Mouse (Mus musculus): ENCODE results near the gene Entpd7. TPM values are rescaled to one million over a fixed set of nuclear protein-coding genes. Genes with fewer than 3 reads are reported as not detected.

The Entpd7 gene
- polyA plus RNA-seq (2012), result 2.8 and 3.0 TPM in 2 replicates

GRCm38 (mm10) chr19:43689419-43690246 is at the start of gene Entpd7:
Gene Entpd7, plus strand, starts transcription at chr19:43689672.

GRCm38 (mm10) chr19:43674730-43675524 is 14.5 kb upstream of the Entpd7 start, which contains the start of gene Slc25a28:
Gene Slc25a28, minus strand, starts transcription at chr19:43674881.

GRCm38 (mm10) chr19:43752489-43753225 is 63.2 kb downstream of the Entpd7 start, which contains the start of the genes Cutc and Cox15:
Gene Cutc, plus strand, starts transcription at chr19:43752996.
Gene Cox15, minus strand, starts transcription at chr19:43753000.

GRCm38 (mm10) chr19:43781980-43782379 is 92.5 kb downstream of the Entpd7 start, which contains the start of gene Abcc2:
Gene Abcc2, plus strand, starts transcription at chr19:43782192.

Other genes starting within 250 kb of the Entpd7 start
- gene Cnnm1, start 249.2 kb upstream of the Entpd7 start, polyA plus RNA-seq (2012), result 0.01 and 0.13 TPM in 2 replicates
- gene Got1, start 165.1 kb upstream of the Entpd7 start, polyA plus RNA-seq (2012), result 7.1 and 8.0 TPM in 2 replicates
- 1.1 and 3.5 TPM in 2 replicates for gene Nkx2-3, start 77.3 kb upstream of the Entpd7 start, polyA plus RNA-seq (2012)
- gene Slc25a28, start 14.8 kb upstream of the Entpd7 start, polyA plus RNA-seq (2012), result 57.6 and 74.9 TPM in 2 replicates
- 5.2 and 5.5 TPM in 2 replicates for gene Cutc, start 63.3 kb downstream of the Entpd7 start, polyA plus RNA-seq (2012)
- 3.8 and 4.2 TPM in 2 replicates for gene Cox15, start 63.3 kb downstream of the Entpd7 start, polyA plus RNA-seq (2012)
- gene Abcc2, start 92.5 kb downstream of the Entpd7 start, polyA plus RNA-seq (2012), result 0.05 and 0.06 TPM in 2 replicates